Mouse (Mus musculus): ENCODE measurements around the gene Amn1.
"Not testable (repeated sequence)": the region's sequence is repeated elsewhere in the genome, so short reads cannot be mapped to it uniquely, and the experiment has no call there.

Gene Amn1

DNA sequence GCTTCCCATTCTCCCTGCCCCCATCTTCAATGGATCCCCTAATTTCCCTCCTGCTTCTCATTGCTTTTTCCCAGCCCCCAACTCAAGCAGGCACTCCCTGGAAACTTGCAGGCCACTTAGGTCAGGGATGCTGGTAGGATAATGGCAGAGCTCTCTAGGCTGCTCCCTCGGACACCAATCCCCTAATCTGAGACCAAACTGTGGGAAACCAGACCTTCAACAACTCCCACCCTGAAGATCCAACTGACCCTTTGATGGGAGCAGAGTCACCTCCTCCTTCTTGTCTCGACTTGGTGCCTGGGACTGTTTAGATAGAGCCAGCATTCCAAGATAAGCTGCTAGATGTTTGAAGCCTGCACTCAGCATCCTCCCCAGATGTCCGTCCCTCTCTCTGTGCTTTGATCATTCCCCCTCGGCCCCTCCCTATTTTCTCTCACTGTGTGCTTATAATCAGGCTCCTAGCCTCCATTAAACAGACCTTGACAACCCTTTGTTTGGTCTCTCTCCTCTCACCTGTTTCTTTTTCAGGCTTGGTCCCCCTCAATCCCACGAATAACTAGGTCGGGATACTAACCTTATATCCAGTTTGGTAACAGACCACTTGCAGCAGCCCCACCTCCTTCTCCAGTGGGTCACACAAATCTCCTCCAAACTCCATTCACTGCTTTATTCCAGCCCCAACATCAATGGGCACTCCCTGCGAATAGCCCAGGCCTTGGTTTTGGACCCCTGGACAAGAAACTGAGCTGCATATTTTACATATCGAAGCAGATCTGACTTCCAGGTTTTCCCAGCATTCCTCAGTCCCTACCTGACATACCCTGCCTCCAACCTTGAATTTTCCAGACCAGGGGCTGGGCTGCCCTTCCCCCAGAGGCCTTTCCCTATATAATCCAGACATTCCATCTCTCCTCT lies 34.1 kb downstream of the Amn1 start:
- DNase-seq (ENCODE audit: low read depth, low spot score), result no peak

- no peak for DNase-seq (ENCODE audit: low read depth, low spot score)
These were observed 34.9 kb downstream of the Amn1 start for GRCm38 (mm10) chr6:149153473-149154115.

DNA sequence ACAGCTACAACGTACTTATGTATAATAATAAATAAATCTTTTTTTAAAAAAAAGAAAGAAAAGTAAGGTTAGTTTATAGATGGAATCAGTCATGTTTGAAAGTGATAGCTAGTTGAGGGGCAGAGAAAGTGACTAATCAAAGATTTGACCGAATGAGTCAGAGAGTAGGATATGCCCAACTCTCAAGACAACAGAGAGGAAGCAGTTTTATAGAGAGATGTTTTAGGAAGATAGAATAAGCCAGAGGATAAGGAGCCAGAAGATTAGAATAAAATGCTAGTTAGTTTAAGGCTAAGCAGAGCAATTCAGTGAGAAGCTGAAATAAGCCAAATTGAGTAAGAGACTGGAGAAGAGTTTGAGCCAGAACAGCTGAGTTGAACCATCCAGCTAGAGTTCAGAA lies 36.4 kb downstream of the Amn1 start:
- DNase-seq (ENCODE audit: low read depth, low spot score), result no peak

DNA sequence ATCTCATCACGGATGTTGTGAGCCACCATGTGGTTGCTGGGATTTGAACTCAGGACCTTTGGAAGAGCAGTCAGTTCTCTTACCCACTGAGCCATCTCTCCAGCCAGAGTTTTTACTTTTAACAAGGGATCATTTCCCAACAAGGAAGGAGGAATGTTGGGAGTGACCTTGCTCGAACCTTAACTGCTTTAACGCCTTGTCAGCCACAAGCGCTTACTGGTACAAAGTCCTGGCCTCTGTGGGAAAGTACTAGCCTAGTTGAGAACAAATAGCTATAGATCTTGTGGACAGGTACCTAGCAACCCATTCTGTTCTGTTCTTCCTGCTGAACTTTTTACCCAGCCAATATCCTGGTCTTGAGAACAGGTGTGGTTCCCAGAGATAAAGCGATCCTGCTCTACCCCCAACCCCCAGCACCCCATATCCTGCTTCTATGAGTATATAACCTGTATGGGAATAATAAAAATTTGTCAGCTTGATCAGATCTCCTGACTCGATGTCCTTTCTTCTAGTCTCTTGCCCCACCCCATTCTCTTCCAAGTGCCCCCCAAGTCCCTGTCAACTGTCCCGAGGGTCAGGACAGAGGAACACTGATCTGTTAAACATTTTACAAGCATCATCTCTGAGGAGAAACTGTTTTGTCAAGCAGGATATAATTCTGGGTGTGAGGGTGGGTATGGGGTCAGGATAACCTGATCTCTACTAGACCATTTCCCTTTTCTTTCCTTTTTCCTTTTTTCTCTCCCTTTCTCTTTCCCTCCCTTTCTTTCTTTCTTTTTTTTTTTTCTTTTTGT lies 39.9 kb downstream of the Amn1 start:
- DNase-seq (ENCODE audit: low read depth, low spot score), result no peak

GRCm38 (mm10) chr6:149145143-149145542 lies 43.4 kb downstream of the Amn1 start:
- no peak for DNase-seq (ENCODE audit: low read depth, low spot score)

DNA sequence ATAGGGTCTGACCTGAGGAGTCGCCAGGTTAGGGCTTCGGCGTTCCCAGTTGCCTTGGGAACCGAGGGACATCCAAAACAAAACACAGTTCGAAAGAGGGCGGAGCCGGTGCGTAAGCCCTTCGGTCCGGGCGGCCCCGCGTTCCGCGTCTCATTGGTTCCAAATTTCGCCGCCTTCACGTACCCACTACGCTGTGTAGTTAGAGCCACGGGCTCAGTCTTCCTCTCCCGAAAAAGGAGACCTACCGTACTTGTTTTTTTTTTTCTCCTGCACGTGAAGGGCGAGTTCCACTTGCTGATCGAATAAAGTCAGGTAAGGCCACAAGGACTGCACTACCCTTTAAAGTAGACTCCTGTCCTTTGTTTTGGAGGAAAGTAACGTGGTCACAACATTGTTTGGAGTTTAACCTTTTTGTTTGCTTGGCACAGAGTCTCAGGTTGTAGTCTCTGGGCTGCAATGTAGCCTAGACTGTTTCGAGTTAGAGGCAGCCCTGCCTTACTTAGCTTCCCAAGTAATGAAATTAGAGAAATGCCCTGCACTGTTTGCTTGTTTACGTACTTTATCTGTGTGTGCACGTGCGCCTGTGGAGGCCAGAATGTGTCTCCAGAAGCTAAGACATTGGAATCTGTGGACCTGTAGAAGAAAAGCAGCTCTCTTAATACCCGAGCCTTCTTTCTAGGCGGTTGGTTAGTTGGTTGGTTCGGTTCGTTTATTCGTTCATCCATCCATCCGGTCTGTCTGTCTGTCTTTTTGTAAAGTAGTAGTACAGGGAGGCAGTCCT lies 46.9 kb downstream of the Amn1 start:
- peak; percentile 38 for DNase-seq (ENCODE audit: low read depth, low spot score)

- DNase-seq (ENCODE audit: low read depth, low spot score), result no peak
These were observed 49.0 kb downstream of the Amn1 start, which contains the start of gene Etfbkmt for GRCm38 (mm10) chr6:149139471-149139870. Gene Etfbkmt, plus strand, starts transcription at chr6:149139849.

DNA sequence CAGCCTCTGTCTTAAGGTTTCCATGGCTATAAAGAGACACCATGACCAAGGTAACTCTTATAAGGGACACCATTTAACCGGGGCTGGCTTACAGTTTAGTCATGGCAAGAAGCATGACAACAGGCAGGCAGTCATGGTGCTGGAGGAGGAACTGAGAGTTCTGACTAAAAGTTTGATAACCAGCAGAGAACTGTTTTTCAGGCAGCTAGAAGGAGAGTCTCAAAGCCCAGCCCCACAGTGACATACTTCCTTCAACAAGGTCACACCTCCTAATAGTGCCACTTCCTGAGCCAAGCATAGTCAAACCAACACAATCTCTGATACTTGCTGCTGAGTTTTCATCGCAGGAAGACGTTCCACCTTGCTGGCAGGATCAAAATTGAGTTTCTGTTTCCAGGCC lies 49.5 kb downstream of the Amn1 start:
- no peak for DNase-seq (ENCODE audit: low read depth, low spot score)

DNA sequence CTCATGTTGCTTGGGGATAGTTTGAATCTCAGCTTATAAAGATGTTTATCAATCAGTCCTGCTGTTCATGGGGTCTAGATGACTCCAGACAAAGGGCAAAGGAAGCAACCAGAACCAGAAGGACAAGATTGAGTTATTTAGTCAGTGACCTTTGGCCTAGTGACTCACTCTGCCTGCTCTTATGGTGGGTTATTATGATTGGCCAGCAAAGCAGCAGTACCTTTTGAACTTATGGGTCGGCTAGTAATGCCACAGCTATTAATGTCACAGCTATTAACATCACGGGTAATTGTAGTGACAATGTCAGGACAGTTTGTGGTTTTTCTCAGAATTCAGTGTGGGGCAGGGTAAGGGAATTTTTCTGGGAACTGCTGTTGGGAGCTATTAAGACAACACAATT lies 50.6 kb downstream of the Amn1 start:
- DNase-seq (ENCODE audit: low read depth, low spot score), result no peak

DNA sequence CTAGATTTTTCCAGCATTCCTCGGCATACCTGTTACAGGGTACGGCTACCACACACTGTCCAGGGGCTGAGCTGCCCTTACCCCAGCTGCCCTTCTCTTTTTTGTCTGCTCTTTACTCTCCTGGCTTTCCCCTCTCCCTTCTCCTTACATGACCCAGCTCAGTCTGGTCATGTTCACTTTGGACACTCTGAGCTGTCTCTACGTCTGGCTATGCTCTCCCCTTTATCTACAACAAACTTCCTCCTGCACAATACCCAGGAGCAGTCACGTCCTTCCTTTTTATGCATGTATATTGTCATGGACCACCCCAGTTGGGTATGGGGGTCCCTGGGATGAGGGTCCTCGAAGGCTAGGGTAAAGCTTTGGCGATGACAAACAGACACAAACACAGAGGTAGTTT lies 52.9 kb downstream of the Amn1 start:
- no peak for DNase-seq (ENCODE audit: low read depth, low spot score)

DNA sequence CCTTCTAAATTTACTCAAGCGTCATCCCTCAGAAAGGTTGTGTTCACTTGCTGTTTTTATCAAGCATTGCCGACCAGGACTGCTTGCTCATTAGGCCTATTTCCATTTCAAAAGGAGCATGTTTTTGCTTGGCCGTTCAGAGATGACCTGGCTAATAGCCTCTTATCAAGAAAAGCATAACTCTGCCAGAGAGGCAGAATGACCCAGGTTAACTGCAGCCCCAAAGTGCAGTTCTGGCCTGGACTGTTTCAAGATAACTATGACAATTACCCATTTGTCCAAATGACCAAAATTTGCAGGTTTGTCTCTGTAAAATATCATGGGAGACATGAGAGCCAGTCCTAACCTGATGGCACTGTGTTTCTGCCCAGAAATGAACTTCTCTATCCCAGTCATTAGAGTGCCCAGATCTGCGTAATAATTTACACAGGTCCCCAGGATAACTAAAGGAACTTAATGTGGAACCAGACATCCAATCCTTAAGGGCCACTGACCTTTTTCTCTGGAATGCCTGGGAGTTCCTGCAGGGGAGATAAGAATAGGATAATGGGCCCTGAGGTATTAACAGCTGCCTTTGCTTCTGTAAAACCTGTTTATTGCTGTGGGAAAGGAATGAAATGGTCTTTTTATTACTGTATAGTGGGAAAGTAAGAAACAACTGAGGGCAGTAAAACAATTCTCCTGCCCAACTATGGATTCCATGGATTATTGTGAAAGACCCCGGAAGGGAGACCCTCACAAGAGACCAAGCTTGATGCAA lies 53.9 kb downstream of the Amn1 start:
- no peak for DNase-seq (ENCODE audit: low read depth, low spot score)

DNA sequence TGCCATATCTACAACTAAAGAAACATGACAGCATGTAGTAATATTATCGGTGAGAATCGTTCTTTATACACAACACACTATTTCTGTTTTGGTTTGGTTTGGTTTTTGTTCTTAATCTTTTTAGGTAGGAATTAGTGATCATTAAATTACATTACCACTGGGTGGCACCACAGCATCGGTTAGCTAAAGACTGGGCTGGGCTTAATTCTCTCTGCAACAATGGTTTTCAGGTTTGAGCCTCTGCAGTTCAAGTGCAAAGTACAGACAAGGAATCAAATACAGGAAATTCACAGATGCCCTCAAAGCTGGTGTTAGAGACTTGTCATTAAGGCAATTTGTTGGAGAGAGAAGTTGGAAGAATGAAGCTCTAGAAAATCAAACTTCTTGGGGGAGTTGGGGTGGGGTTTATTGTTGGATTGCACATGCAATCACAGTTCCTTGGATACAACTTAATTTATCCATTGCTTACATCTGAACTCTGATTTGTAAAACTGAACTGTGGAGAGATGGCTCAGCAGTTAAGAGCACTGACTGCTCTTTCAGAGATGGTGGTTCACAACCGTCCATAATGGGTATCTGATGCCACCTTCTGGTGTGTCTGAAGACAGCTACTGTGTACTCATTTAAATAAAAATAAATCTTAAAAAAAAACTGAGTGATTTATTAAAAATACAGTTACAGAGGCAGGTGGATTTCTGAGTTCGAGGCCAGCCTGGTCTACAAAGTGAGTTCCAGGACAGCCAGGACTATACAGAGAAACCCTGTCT lies 56.0 kb downstream of the Amn1 start:
- DNase-seq (ENCODE audit: low read depth, low spot score), result peak; percentile 23

GRCm38 (mm10) chr6:149131111-149131510 lies 57.4 kb downstream of the Amn1 start:
- no peak for DNase-seq (ENCODE audit: low read depth, low spot score)

GRCm38 (mm10) chr6:149129870-149130269 lies 58.6 kb downstream of the Amn1 start, which contains the start of gene Gm10203:
Gene Gm10203, plus strand, starts transcription at chr6:149130170.
- DNase-seq (ENCODE audit: low read depth, low spot score), result not testable (repeated sequence)

- no peak for DNase-seq (ENCODE audit: low read depth, low spot score)
These were observed 61.8 kb downstream of the Amn1 start for GRCm38 (mm10) chr6:149126675-149127074.

DNA sequence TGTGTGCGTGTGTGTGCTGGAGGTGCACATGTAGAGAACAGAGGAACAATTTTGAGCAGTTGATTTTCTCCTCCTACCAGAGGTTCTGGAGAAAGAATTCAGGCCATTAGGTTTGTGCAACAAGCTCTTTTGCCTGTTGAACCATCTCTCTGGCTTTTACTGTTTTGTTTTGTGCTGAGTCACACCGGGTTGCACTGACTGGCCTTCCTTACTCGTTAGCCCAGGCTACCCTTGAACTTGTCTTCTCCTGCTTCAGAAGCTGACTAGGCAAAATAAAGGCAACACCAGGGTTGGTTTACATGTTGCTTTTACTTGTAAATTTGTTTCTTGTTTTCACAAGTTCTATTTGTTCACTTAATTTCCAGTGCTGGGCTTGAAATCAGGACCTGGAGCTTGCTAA lies 65.5 kb downstream of the Amn1 start:
- DNase-seq (ENCODE audit: low read depth, low spot score), result no peak

- no peak for DNase-seq (ENCODE audit: low read depth, low spot score)
These were observed 68.7 kb downstream of the Amn1 start for GRCm38 (mm10) chr6:149119853-149120252.

DNA sequence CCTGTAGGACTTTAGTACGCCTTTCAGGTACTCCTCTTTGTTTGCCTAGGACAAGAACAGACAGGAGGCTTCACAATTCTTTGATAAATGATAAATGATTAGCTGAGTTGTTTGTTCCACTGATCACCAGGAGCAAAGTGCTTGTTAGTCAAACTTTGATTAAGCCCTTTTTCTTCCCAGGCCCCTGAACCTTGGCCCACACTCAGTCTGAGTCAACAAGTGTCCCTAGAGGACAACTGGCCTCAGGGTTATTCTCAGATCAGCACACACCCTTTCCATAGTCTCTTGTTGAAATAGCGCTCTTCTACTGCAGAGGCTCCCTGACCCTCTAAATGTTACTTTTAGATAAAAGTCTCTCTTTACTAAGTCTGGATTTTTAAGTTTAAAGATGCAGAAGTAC lies 69.6 kb downstream of the Amn1 start:
- no peak for DNase-seq (ENCODE audit: low read depth, low spot score)

- no peak for DNase-seq (ENCODE audit: low read depth, low spot score)
These were observed 71.5 kb downstream of the Amn1 start for GRCm38 (mm10) chr6:149116992-149117391.

DNA sequence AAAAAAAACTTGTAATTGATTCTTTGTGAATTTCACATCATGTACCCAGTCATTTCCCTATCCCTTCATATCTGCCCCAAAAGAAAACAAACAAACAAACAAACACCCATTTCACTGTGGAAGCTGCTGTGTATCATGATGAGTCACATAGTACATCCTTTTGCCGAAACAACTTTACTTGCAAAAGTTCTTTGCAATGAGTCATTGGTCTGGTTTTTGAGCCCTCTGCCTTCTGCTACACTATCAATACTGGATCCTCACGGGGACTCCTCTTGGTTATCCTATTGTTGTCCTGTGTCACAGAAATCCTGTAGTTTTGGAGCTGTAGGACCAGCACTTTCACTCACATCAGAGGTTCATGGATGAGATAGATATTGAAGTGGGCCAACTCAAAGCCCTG lies 79.6 kb downstream of the Amn1 start:
- no peak for DNase-seq (ENCODE audit: low read depth, low spot score)

All from retina, adult 2 months (tissue).